Mouse (Mus musculus) forebrain, embryonic 12.5 days (tissue): ENCODE measurements at regions not wholly inside any gene's neighbourhood (a gene's known extent, or its start where the extent isn't known, plus 50 kb on each side); places are given as distances from the start of the nearest gene placed in this dataset.
A peak's percentile ranks its signal among the peaks of the same experiment; 100 is the strongest.

Experiments
- ATAC-seq: fragments of 200-750 bp; cut with Nextera tagmentation; 2 replicates; pipeline ENCODE4 v1.8.0; 2017; ENCODE audit warnings: moderate TSS enrichment; ENCODE audit not compliant: low FRiP score
- H3K27ac ChIP-seq: fragments of 300-500 bp; sonication (generic); 2 replicates; pipeline ENCODE4 v1.5.1; 2016; ENCODE audit warnings: mild to moderate bottlenecking
- H3K27me3 ChIP-seq: fragments of 300-500 bp; sonication (generic); 2 replicates; pipeline ENCODE4 v1.6.1; 2016; ENCODE audit warnings: mild to moderate bottlenecking
- H3K36me3 ChIP-seq: fragments of 300-500 bp; sonication (generic); replicated peaks from 2 replicates; pipeline ENCODE4 v1.6.1; 2016; ENCODE audit warnings: mild to moderate bottlenecking
- H3K4me1 ChIP-seq: fragments of 300-500 bp; sonication (generic); 2 replicates; pipeline ENCODE4 v1.6.1; 2016
- H3K4me2 ChIP-seq: fragments of 300-500 bp; sonication (generic); 2 replicates; pipeline ENCODE4 v1.6.1; 2016; ENCODE audit warnings: mild to moderate bottlenecking, moderate library complexity
- H3K4me3 ChIP-seq: fragments of 300-500 bp; sonication (generic); replicated peaks from 2 replicates; pipeline ENCODE4 v1.5.1; 2016; ENCODE audit warnings: mild to moderate bottlenecking
- H3K9ac ChIP-seq: fragments of 300-500 bp; sonication (generic); 2 replicates; pipeline ENCODE4 v1.6.1; 2016; ENCODE audit warnings: mild to moderate bottlenecking
- H3K9me3 ChIP-seq: fragments of 300-500 bp; sonication (generic); 2 replicates; pipeline ENCODE4 v1.6.1; 2016
- WGBS: fragments of 180-500 bp; shearing (Covaris S2); methylation state at CpG from one replicate; pipeline ENCODE4 v1.1.7; 2016; 5-methylcytosine and 5-hydroxymethylcytosine counted together

GRCm38 (mm10) chrX:19167121-19167853, 313.8 kb downstream of the Tex13c3 start:
- peak overlapping the region; percentile 44 for H3K4me2 ChIP-seq
- no peaks in the 10 kb centered on the region for H3K27me3 ChIP-seq
- H3K9me3 ChIP-seq = no peaks in the 10 kb centered on the region
- H3K9ac ChIP-seq = no peak overlapping the region
- no peaks in the 10 kb centered on the region for H3K36me3 ChIP-seq
- no peak overlapping the region for H3K27ac ChIP-seq
- no peaks in the 10 kb centered on the region for H3K4me1 ChIP-seq
- WGBS = 43% methylated on average over 12 of the region's 12 CpGs
- H3K4me3 ChIP-seq = peak overlapping the region; percentile 21
- peak; percentile 60 for ATAC-seq

- Histone ChIP-seq H3K4me3 (no peak overlapping the region), H3K36me3 (no peaks in the 10 kb centered on the region), H3K27ac (no peak overlapping the region), H3K9me3 (no peaks in the 10 kb centered on the region), H3K9ac (no peak overlapping the region), H3K27me3 (no peaks in the 10 kb centered on the region), H3K4me2 (peak overlapping the region; percentile 44), H3K4me1 (no peaks in the 10 kb centered on the region)
- WGBS = 55% methylated on average over 5 of the region's 5 CpGs
- no peak for ATAC-seq
Observed at GRCm38 (mm10) chrX:19165891-19166644, 315.1 kb downstream of the Tex13c3 start.

- H3K27me3 ChIP-seq = no peaks in the 10 kb centered on the region
- WGBS = 89% methylated on average over 5 of the region's 5 CpGs
- no peak overlapping the region for H3K4me3 ChIP-seq
- H3K4me1 ChIP-seq = no peaks in the 10 kb centered on the region
- no peak overlapping the region for H3K27ac ChIP-seq
- no peaks in the 10 kb centered on the region for H3K36me3 ChIP-seq
- H3K9ac ChIP-seq = no peak overlapping the region
- ATAC-seq = no peak
- H3K9me3 ChIP-seq = no peaks in the 10 kb centered on the region
- no peak overlapping the region for H3K4me2 ChIP-seq
Observed at GRCm38 (mm10) chrX:19164151-19164550, 317.0 kb downstream of the Tex13c3 start.

- Histone ChIP-seq H3K4me2 (no peak overlapping the region), H3K4me1 (no peaks in the 10 kb centered on the region), H3K4me3 (no peak overlapping the region), H3K27me3 (no peaks in the 10 kb centered on the region), H3K36me3 (no peaks in the 10 kb centered on the region), H3K9ac (no peak overlapping the region), H3K9me3 (no peaks in the 10 kb centered on the region), H3K27ac (no peak overlapping the region)
- no peak for ATAC-seq
- WGBS = 86% methylated on average over 1 of the region's 1 CpGs
Observed at GRCm38 (mm10) chrX:19162958-19163357, 318.2 kb downstream of the Tex13c3 start.

GRCm38 (mm10) chrX:19162351-19162750, 318.8 kb downstream of the Tex13c3 start:
- H3K9me3 ChIP-seq = no peaks in the 10 kb centered on the region
- H3K4me2 ChIP-seq = no peak overlapping the region
- no peak for ATAC-seq
- no peak overlapping the region for H3K4me3 ChIP-seq
- no peak overlapping the region for H3K27ac ChIP-seq
- no peaks in the 10 kb centered on the region for H3K4me1 ChIP-seq
- no peaks in the 10 kb centered on the region for H3K36me3 ChIP-seq
- H3K9ac ChIP-seq = no peak overlapping the region
- H3K27me3 ChIP-seq = no peaks in the 10 kb centered on the region

- no peak overlapping the region for H3K4me3 ChIP-seq
- no peaks in the 10 kb centered on the region for H3K36me3 ChIP-seq
- no peaks in the 10 kb centered on the region for H3K27me3 ChIP-seq
- ATAC-seq = no peak
- no peak overlapping the region for H3K9ac ChIP-seq
- WGBS = 76% methylated on average over 3 of the region's 3 CpGs
- no peak overlapping the region for H3K4me2 ChIP-seq
- H3K9me3 ChIP-seq = no peaks in the 10 kb centered on the region
- no peak overlapping the region for H3K27ac ChIP-seq
- no peaks in the 10 kb centered on the region for H3K4me1 ChIP-seq
Observed at GRCm38 (mm10) chrX:19160275-19160930, 320.7 kb downstream of the Tex13c3 start.

GRCm38 (mm10) chrX:19157464-19158203, 323.5 kb downstream of the Tex13c3 start:
- ATAC-seq = no peak
- Histone ChIP-seq H3K27ac (no peak overlapping the region), H3K4me1 (no peaks in the 10 kb centered on the region), H3K9ac (no peak overlapping the region), H3K4me3 (no peak overlapping the region), H3K9me3 (no peaks in the 10 kb centered on the region), H3K4me2 (no peak overlapping the region), H3K27me3 (no peaks in the 10 kb centered on the region), H3K36me3 (no peaks in the 10 kb centered on the region)
- 75% methylated on average over 6 of the region's 6 CpGs for WGBS

GRCm38 (mm10) chrX:19153619-19154018, 327.5 kb downstream of the Tex13c3 start:
- H3K4me3 ChIP-seq = no peak overlapping the region
- no peaks in the 10 kb centered on the region for H3K27me3 ChIP-seq
- no peaks in the 10 kb centered on the region for H3K36me3 ChIP-seq
- 85% methylated on average over 2 of the region's 2 CpGs for WGBS
- H3K27ac ChIP-seq = no peak overlapping the region
- H3K9me3 ChIP-seq = no peaks in the 10 kb centered on the region
- no peaks in the 10 kb centered on the region for H3K4me1 ChIP-seq
- no peak for ATAC-seq
- no peak overlapping the region for H3K4me2 ChIP-seq
- H3K9ac ChIP-seq = no peak overlapping the region

GRCm38 (mm10) chrX:19152170-19152861, 328.8 kb downstream of the Tex13c3 start:
- Histone ChIP-seq H3K9ac (no peak overlapping the region), H3K27ac (no peak overlapping the region), H3K4me3 (no peak overlapping the region), H3K4me2 (no peak overlapping the region), H3K27me3 (no peaks in the 10 kb centered on the region), H3K36me3 (no peaks in the 10 kb centered on the region), H3K9me3 (no peaks in the 10 kb centered on the region), H3K4me1 (no peaks in the 10 kb centered on the region)
- WGBS = 90% methylated on average over 1 of the region's 1 CpGs
- ATAC-seq = no peak

GRCm38 (mm10) chrX:19150606-19151005, 330.5 kb downstream of the Tex13c3 start:
- no peak overlapping the region for H3K4me2 ChIP-seq
- no peaks in the 10 kb centered on the region for H3K36me3 ChIP-seq
- ATAC-seq = no peak
- no peaks in the 10 kb centered on the region for H3K27me3 ChIP-seq
- H3K9me3 ChIP-seq = no peaks in the 10 kb centered on the region
- no peak overlapping the region for H3K9ac ChIP-seq
- H3K4me1 ChIP-seq = no peaks in the 10 kb centered on the region
- no peak overlapping the region for H3K4me3 ChIP-seq
- 88% methylated on average over 3 of the region's 3 CpGs for WGBS
- H3K27ac ChIP-seq = no peak overlapping the region

- H3K4me2 ChIP-seq = no peak overlapping the region
- no peaks in the 10 kb centered on the region for H3K27me3 ChIP-seq
- no peaks in the 10 kb centered on the region for H3K36me3 ChIP-seq
- H3K4me1 ChIP-seq = no peaks in the 10 kb centered on the region
- no peak overlapping the region for H3K27ac ChIP-seq
- no peaks in the 10 kb centered on the region for H3K9me3 ChIP-seq
- no peak for ATAC-seq
- no peak overlapping the region for H3K4me3 ChIP-seq
- H3K9ac ChIP-seq = no peak overlapping the region
- 81% methylated on average over 1 of the region's 1 CpGs for WGBS
Observed at GRCm38 (mm10) chrX:19148672-19149071, 332.4 kb downstream of the Tex13c3 start.

GRCm38 (mm10) chrX:19148251-19148650, 332.9 kb downstream of the Tex13c3 start:
- ATAC-seq = no peak
- Histone ChIP-seq H3K9me3 (no peaks in the 10 kb centered on the region), H3K4me1 (no peaks in the 10 kb centered on the region), H3K27me3 (no peaks in the 10 kb centered on the region), H3K9ac (no peak overlapping the region), H3K27ac (no peak overlapping the region), H3K4me3 (no peak overlapping the region), H3K4me2 (no peak overlapping the region), H3K36me3 (no peaks in the 10 kb centered on the region)
- 93% methylated on average over 3 of the region's 3 CpGs for WGBS
